Mouse (Mus musculus) lung, postnatal 0 days (tissue): ENCODE measurements around the gene Pradc1. TPM values are rescaled to one million over a fixed set of nuclear protein-coding genes. Genes with fewer than 3 reads are reported as not detected.

ENCODE experiments used
- ATAC-seq: fragments of 200-750 bp; cut with Nextera tagmentation; 2 replicates; pipeline ENCODE4 v1.8.0; 2017; ENCODE audit warnings: moderate library complexity
- DNase-seq: peaks from one replicate; pipeline ENCODE4 v3.0.0-alpha.2; 2016; ENCODE audit warnings: low spot score
- H3K27ac ChIP-seq: fragments of 300-500 bp; sonication (generic); 2 replicates; pipeline ENCODE4 v1.5.1; 2014; ENCODE audit warnings: antibody characterized with exemption, mild to moderate bottlenecking, low read length, mixed read lengths
- H3K27me3 ChIP-seq: fragments of 300-500 bp; sonication (generic); replicated peaks from 2 replicates; pipeline ENCODE4 v1.6.1; 2014; ENCODE audit warnings: low read length, mixed read lengths; ENCODE audit not compliant: insufficient read depth
- H3K36me3 ChIP-seq: fragments of 300-500 bp; sonication (generic); 2 replicates; pipeline ENCODE4 v1.6.1; 2014; ENCODE audit warnings: low read length, mixed read lengths; ENCODE audit not compliant: insufficient read depth
- H3K4me1 ChIP-seq: fragments of 300-500 bp; sonication (generic); 2 replicates; pipeline ENCODE4 v1.6.1; 2014; ENCODE audit warnings: antibody characterized with exemption, low read depth, low read length, mixed read lengths; ENCODE audit not compliant: insufficient read depth
- H3K4me2 ChIP-seq: fragments of 300-500 bp; sonication (generic); replicated peaks from 2 replicates; pipeline ENCODE4 v1.6.1; 2014; ENCODE audit warnings: low read depth, mild to moderate bottlenecking, low read length, moderate library complexity, mixed read lengths
- H3K4me3 ChIP-seq: fragments of 300-500 bp; sonication (generic); 2 replicates; pipeline ENCODE4 v1.5.1; 2014; ENCODE audit warnings: low read depth, low read length
- H3K9ac ChIP-seq: fragments of 300-500 bp; sonication (generic); replicated peaks from 2 replicates; pipeline ENCODE4 v1.6.1; 2014; ENCODE audit warnings: low read depth, mild to moderate bottlenecking
- H3K9me3 ChIP-seq: fragments of 300-500 bp; sonication (generic); 2 replicates; pipeline ENCODE4 v1.6.1; 2016; ENCODE audit warnings: low read length, mixed read lengths
- CTCF ChIP-seq: IDR thresholded peaks from 2 replicates; pipeline ENCODE4 v1.5.1; 2016; ENCODE audit warnings: antibody characterized with exemption, mild to moderate bottlenecking
- EP300 ChIP-seq: IDR thresholded peaks from 2 replicates; pipeline ENCODE4 v1.6.1; 2016; ENCODE audit warnings: antibody characterized with exemption, mild to moderate bottlenecking, control low read depth
- WGBS: fragments of 180-500 bp; shearing (Covaris S2); extraction: QIAGEN DNeasy Blood & Tissue Kit; methylation state at CpG from one replicate; pipeline ENCODE4 v1.1.7; 2014; 5-methylcytosine and 5-hydroxymethylcytosine counted together
- polyA plus RNA-seq: library from polyadenylated mRNA; unstranded; fragments of >200 nt; fragmentation: Nextera tagmentation; extraction: Ambion mirVana; gene quantifications from 2 replicates; pipeline ENCODE4 v1.2.1, GENCODE M21; 2015

Gene Pradc1
- polyA plus RNA-seq, 1 experiment from 2014 or later, result 54.0 TPM

GRCm38 (mm10) chr6:85478416-85478815, 26.6 kb upstream of the Pradc1 start:
- H3K4me2 ChIP-seq, result no peak overlapping the region
- TF ChIP-seq EP300, result no peak
- TF ChIP-seq CTCF, result no peak
- WGBS, result 37% methylated on average over 14 of the region's 14 CpGs
- H3K27me3 ChIP-seq, result no peaks in the 10 kb centered on the region
- DNase-seq, result no peak
- no peak for ATAC-seq
- no peaks in the 10 kb centered on the region for H3K36me3 ChIP-seq
- H3K4me1 ChIP-seq, result no peaks in the 10 kb centered on the region
- no peak overlapping the region for H3K27ac ChIP-seq
- no peaks in the 10 kb centered on the region for H3K9me3 ChIP-seq
- no peak overlapping the region for H3K9ac ChIP-seq
- H3K4me3 ChIP-seq, result no peak overlapping the region

- no peak overlapping the region for H3K9ac ChIP-seq
- H3K27me3 ChIP-seq, result no peaks in the 10 kb centered on the region
- H3K9me3 ChIP-seq, result no peaks in the 10 kb centered on the region
- no peaks in the 10 kb centered on the region for H3K4me1 ChIP-seq
- DNase-seq (peak; percentile 14), ATAC-seq (no peak)
- TF ChIP-seq CTCF, result peak; percentile 64
- no peak for TF ChIP-seq EP300
- no peaks in the 10 kb centered on the region for H3K36me3 ChIP-seq
- H3K27ac ChIP-seq, result no peak overlapping the region
- 19% methylated on average over 10 of the region's 10 CpGs for WGBS
- no peak overlapping the region for H3K4me2 ChIP-seq
- no peak overlapping the region for H3K4me3 ChIP-seq
Measured at GRCm38 (mm10) chr6:85477366-85477917, 25.7 kb upstream of the Pradc1 start.

- Histone ChIP-seq H3K27me3 (no peaks in the 10 kb centered on the region), H3K4me2 (no peak overlapping the region), H3K9me3 (no peaks in the 10 kb centered on the region), H3K36me3 (no peaks in the 10 kb centered on the region), H3K4me3 (no peak overlapping the region), H3K4me1 (no peaks in the 10 kb centered on the region), H3K27ac (no peak overlapping the region), H3K9ac (no peak overlapping the region)
- ATAC-seq, result no peak
- no peak for DNase-seq
- TF ChIP-seq CTCF, result no peak
- TF ChIP-seq EP300, result no peak
- WGBS, result 81% methylated on average over 3 of the region's 3 CpGs
Measured at GRCm38 (mm10) chr6:85475581-85475980, 23.8 kb upstream of the Pradc1 start.

GRCm38 (mm10) chr6:85472542-85472941, 20.8 kb upstream of the Pradc1 start:
- Histone ChIP-seq H3K4me2 (no peak overlapping the region), H3K27ac (no peak overlapping the region), H3K4me1 (no peaks in the 10 kb centered on the region), H3K9me3 (no peaks in the 10 kb centered on the region), H3K4me3 (no peak overlapping the region), H3K27me3 (no peaks in the 10 kb centered on the region), H3K36me3 (peaks cover 13% of the 10 kb centered on the region; the same call in 1 of the 2 replicates), H3K9ac (no peak overlapping the region)
- no peak for DNase-seq
- ATAC-seq, result no peak
- WGBS, result 64% methylated on average over 5 of the region's 5 CpGs
- TF ChIP-seq CTCF (no peak), EP300 (no peak)

GRCm38 (mm10) chr6:85471962-85472361, 20.2 kb upstream of the Pradc1 start:
- H3K36me3 ChIP-seq, result peaks cover 18% of the 10 kb centered on the region; the same call in 1 of the 2 replicates
- no peak overlapping the region for H3K4me3 ChIP-seq
- WGBS, result 58% methylated on average over 8 of the region's 8 CpGs
- no peaks in the 10 kb centered on the region for H3K27me3 ChIP-seq
- no peak for TF ChIP-seq CTCF
- no peak for TF ChIP-seq EP300
- no peaks in the 10 kb centered on the region for H3K4me1 ChIP-seq
- no peak overlapping the region for H3K4me2 ChIP-seq
- ATAC-seq, result no peak
- no peak for DNase-seq
- no peak overlapping the region for H3K27ac ChIP-seq
- no peaks in the 10 kb centered on the region for H3K9me3 ChIP-seq
- no peak overlapping the region for H3K9ac ChIP-seq

- no peak overlapping the region for H3K4me2 ChIP-seq
- DNase-seq, result no peak
- 67% methylated on average over 5 of the region's 5 CpGs for WGBS
- no peaks in the 10 kb centered on the region for H3K27me3 ChIP-seq
- peaks cover 38% of the 10 kb centered on the region for H3K36me3 ChIP-seq
- no peaks in the 10 kb centered on the region for H3K4me1 ChIP-seq
- H3K9ac ChIP-seq, result no peak overlapping the region
- no peak overlapping the region for H3K4me3 ChIP-seq
- ATAC-seq, result no peak
- H3K9me3 ChIP-seq, result no peaks in the 10 kb centered on the region
- TF ChIP-seq CTCF (no peak), EP300 (no peak)
- H3K27ac ChIP-seq, result no peak overlapping the region
Measured at GRCm38 (mm10) chr6:85469660-85470430, 18.1 kb upstream of the Pradc1 start.
